Mouse (Mus musculus): Measurements from ENCODE around the gene Vps18.

- TF ChIP-seq POLR2A (IDR thresholded peaks at IDR 0.05; ENCODE audit: extremely low read depth, insufficient read depth, low read length) (no peak), CTCF (IDR thresholded peaks at IDR 0.05; ENCODE audit: extremely low read depth, insufficient read depth, low read length) (no peak)
These were observed 40.6 kb upstream of the Vps18 start for GRCm38 (mm10) chr2:119247904-119248303.

Measured in cortical plate, adult 2 months (tissue).